Mouse (Mus musculus) lung, adult 2 months (tissue): ENCODE data around the gene Cmtm3. TPM values are rescaled to one million over a fixed set of nuclear protein-coding genes. Genes with fewer than 3 reads are reported as not detected.
"Not testable (repeated sequence)": the region's sequence is repeated elsewhere in the genome, so short reads cannot be mapped to it uniquely, and the experiment has no call there.

ENCODE experiments used
- DNase-seq: peaks from one replicate; pipeline ENCODE4 v3.0.0; 2022
- H3K4me1 ChIP-seq: fragments of 200-500 bp; 2 replicates; pipeline ENCODE4 v1.6.1; 2011; ENCODE audit warnings: low read length; ENCODE audit not compliant: control insufficient read depth, insufficient read depth
- H3K4me3 ChIP-seq: fragments of 200-500 bp; replicated peaks from 2 replicates; pipeline ENCODE3; 2011; ENCODE audit warnings: low read depth, mild to moderate bottlenecking, control low read depth, low read length; ENCODE audit errors: extremely low read depth
- CTCF ChIP-seq: fragments of 200-500 bp; IDR thresholded peaks from 2 replicates; pipeline ENCODE4 v1.5.1; 2011; ENCODE audit warnings: mild to moderate bottlenecking, low read length, control low read depth; ENCODE audit not compliant: insufficient read depth
- POLR2A ChIP-seq: fragments of 200-500 bp; IDR thresholded peaks from 2 replicates; pipeline ENCODE4 v1.6.1; 2011; ENCODE audit warnings: low read depth, mild to moderate bottlenecking, control low read depth, low read length, borderline replicate concordance; ENCODE audit errors: extremely low read depth
- WGBS: fragments of 180-500 bp; shearing (Covaris S2); methylation state at CpG from one replicate; pipeline ENCODE4 v1.1.7; 2018; 5-methylcytosine and 5-hydroxymethylcytosine counted together
- polyA plus RNA-seq: library from polyadenylated mRNA; depleted of rRNA; stranded (reverse); fragments of >200 nt; gene quantifications from 2 replicates; pipeline ENCODE4 v1.2.3, GENCODE M21; 2012; rRNA removed

Cmtm3 gene
- polyA plus RNA-seq: 154 and 173 TPM in 2 replicates

- 14% methylated on average over 17 of the region's 18 CpGs for WGBS
- DNase-seq: peak; percentile 17
- H3K4me1 ChIP-seq: no peaks in the 10 kb centered on the region; the same call in none of the 2 replicates
- H3K4me3 ChIP-seq: peak within 1 kb of the TSS; percentile 64
- no peak for TF ChIP-seq POLR2A
- no peak for TF ChIP-seq CTCF
Measured at GRCm38 (mm10) chr8:104339229-104339982, at the start of gene Cmtm3. Cmtm3 (plus strand) TSS chr8:104339410.

GRCm38 (mm10) chr8:104293081-104293480 lies 46.1 kb upstream of the Cmtm3 start, which contains the start of gene Cmtm2a:
Cmtm2a (minus strand) TSS chr8:104293181.
- H3K4me3 ChIP-seq, H3K4me1 ChIP-seq, DNase-seq: not testable (repeated sequence)
- WGBS: 80% methylated on average over 12 of the region's 12 CpGs

GRCm38 (mm10) chr8:104294396-104294795 lies 44.8 kb upstream of the Cmtm3 start:
- no peak for DNase-seq
- 68% methylated on average over 1 of the region's 1 CpGs for WGBS

GRCm38 (mm10) chr8:104301577-104301976 lies 37.6 kb upstream of the Cmtm3 start:
- H3K4me3 ChIP-seq, DNase-seq, H3K4me1 ChIP-seq: not testable (repeated sequence)
- 24% methylated on average over 3 of the region's 3 CpGs for WGBS

More at GRCm38 (mm10) chr8:104294396-104294795, 44.8 kb upstream of the Cmtm3 start:
- Histone ChIP-seq H3K4me1 (no peaks in the 10 kb centered on the region), H3K4me3 (no peak overlapping the region)
- TF ChIP-seq CTCF: no peak
- TF ChIP-seq POLR2A: no peak

GRCm38 (mm10) chr8:104302536-104302935 lies 36.7 kb upstream of the Cmtm3 start:
- 89% methylated on average over 4 of the region's 4 CpGs for WGBS

GRCm38 (mm10) chr8:104304962-104305361 lies 34.2 kb upstream of the Cmtm3 start:
- Histone ChIP-seq H3K4me3 (no peak overlapping the region), H3K4me1 (no peaks in the 10 kb centered on the region)
- TF ChIP-seq POLR2A (no peak), CTCF (no peak)
- WGBS: 85% methylated on average over 11 of the region's 11 CpGs
- DNase-seq: no peak

More at GRCm38 (mm10) chr8:104302536-104302935, 36.7 kb upstream of the Cmtm3 start:
- not testable (repeated sequence) for DNase-seq, H3K4me1 ChIP-seq, H3K4me3 ChIP-seq

- DNase-seq, H3K4me3 ChIP-seq, H3K4me1 ChIP-seq: not testable (repeated sequence)
- 50% methylated on average over 6 of the region's 6 CpGs for WGBS
Measured at GRCm38 (mm10) chr8:104308341-104308740, 30.9 kb upstream of the Cmtm3 start.

- not testable (repeated sequence) for H3K4me3 ChIP-seq, H3K4me1 ChIP-seq, DNase-seq
- 84% methylated on average over 36 of the region's 36 CpGs for WGBS
Measured at GRCm38 (mm10) chr8:104309441-104310155, 29.6 kb upstream of the Cmtm3 start, which contains the start of the genes Gm45711 and Cmtm1. Gm45711 (minus strand) TSS chr8:104310081. Cmtm1 (minus strand) TSS chr8:104310145.

- not testable (repeated sequence) for H3K4me1 ChIP-seq, DNase-seq, H3K4me3 ChIP-seq
- 84% methylated on average over 3 of the region's 3 CpGs for WGBS
Measured at GRCm38 (mm10) chr8:104312023-104312422, 27.2 kb upstream of the Cmtm3 start.

- Histone ChIP-seq H3K4me3 (no peak overlapping the region), H3K4me1 (no peaks in the 10 kb centered on the region)
- TF ChIP-seq POLR2A (no peak), CTCF (peak; percentile 70)
- 24% methylated on average over 4 of the region's 4 CpGs for WGBS
- no peak for DNase-seq
Measured at GRCm38 (mm10) chr8:104313311-104313710, 25.9 kb upstream of the Cmtm3 start.

GRCm38 (mm10) chr8:104321267-104321666 lies 17.9 kb upstream of the Cmtm3 start, which contains the start of gene Gm11020:
Gm11020 (plus strand) TSS chr8:104321567.
- WGBS: 84% methylated on average over 11 of the region's 11 CpGs
- not testable (repeated sequence) for H3K4me1 ChIP-seq, DNase-seq, H3K4me3 ChIP-seq

- not testable (repeated sequence) for H3K4me1 ChIP-seq, DNase-seq, H3K4me3 ChIP-seq
- 88% methylated on average over 11 of the region's 12 CpGs for WGBS
Measured at GRCm38 (mm10) chr8:104321930-104322329, 17.3 kb upstream of the Cmtm3 start, which contains the start of gene Cmtm2b. Cmtm2b (plus strand) TSS chr8:104322230.
